Mouse (Mus musculus): ENCODE measurements around the gene Hes7. TPM values are rescaled to one million over a fixed set of nuclear protein-coding genes. Genes with fewer than 3 reads are reported as not detected.
A peak's percentile ranks its signal among the peaks of the same experiment; 100 is the strongest.
"Not testable (repeated sequence)": the region's sequence is repeated elsewhere in the genome, so short reads cannot be mapped to it uniquely, and the experiment has no call there.

Gene Hes7
- total RNA-seq, 2 experiments from 2014 or later = 0.34 to 0.54 TPM

GRCm38 (mm10) chr11:69087597-69087996 lies 32.6 kb upstream of the Hes7 start:
- DNase-seq (ENCODE audit: low spot score in 2 of 2) = no peak

- peak; percentile 89 to 92 for DNase-seq (ENCODE audit: low spot score in 2 of 2)
These were observed 31.9 kb upstream of the Hes7 start, which contains the start of gene Vamp2 for GRCm38 (mm10) chr11:69088103-69088855. TSS of gene Vamp2 (plus strand) at chr11:69088490.

- DNase-seq (ENCODE audit: low spot score in 2 of 2) = no peak
These were observed 31.2 kb upstream of the Hes7 start for GRCm38 (mm10) chr11:69088856-69089615.

DNA sequence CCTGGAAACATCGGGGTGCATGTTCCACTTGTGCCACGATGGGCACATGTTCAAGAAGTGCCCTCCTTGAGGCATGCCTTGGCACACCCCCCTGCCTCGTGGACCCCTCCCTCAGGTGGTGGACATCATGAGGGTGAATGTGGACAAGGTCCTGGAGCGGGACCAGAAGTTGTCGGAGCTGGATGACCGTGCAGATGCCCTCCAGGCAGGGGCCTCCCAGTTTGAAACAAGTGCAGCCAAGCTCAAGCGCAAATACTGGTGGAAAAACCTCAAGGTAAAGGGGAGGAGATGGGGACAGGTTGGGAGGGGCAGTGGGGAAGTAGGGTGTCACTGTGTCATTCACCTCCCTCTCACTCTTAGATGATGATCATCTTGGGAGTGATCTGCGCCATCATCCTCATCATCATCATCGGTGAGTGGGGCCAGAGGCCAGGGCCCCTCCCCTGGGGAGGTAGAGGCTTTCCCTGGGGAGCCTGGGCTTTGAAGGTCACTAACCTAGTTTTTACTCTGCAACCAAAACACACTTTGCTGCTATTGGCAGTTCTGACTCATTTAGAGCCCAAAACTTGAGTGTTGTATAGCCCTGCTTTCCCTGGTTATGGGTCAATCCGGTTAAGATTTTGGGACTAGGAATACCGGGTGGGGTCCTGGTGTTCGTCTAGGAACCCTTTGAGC lies 30.5 kb upstream of the Hes7 start:
- DNase-seq (ENCODE audit: low spot score in 2 of 2) = peak in 1 of 2 experiments; percentile 10

DNA sequence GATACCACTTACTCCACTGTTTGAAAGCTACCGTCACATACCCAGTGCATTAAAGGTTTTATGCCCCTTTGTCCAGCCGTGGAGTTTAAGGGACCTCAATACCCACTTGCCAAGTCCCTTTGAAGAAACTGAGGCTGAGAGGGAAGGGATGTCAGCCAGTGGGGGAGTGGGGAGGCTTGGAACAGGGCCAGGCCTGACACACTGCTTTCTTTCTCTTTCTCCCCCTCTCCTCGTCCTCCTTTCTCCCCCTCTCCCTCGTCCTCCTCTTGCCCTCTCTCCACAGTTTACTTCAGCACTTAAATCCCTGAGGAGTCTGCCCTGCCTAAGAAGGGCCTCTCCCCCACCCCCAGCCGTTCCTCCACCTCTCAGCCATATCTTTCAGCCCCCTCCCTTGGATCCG lies 29.8 kb upstream of the Hes7 start:
- no peak for DNase-seq (ENCODE audit: low spot score in 2 of 2)

DNA sequence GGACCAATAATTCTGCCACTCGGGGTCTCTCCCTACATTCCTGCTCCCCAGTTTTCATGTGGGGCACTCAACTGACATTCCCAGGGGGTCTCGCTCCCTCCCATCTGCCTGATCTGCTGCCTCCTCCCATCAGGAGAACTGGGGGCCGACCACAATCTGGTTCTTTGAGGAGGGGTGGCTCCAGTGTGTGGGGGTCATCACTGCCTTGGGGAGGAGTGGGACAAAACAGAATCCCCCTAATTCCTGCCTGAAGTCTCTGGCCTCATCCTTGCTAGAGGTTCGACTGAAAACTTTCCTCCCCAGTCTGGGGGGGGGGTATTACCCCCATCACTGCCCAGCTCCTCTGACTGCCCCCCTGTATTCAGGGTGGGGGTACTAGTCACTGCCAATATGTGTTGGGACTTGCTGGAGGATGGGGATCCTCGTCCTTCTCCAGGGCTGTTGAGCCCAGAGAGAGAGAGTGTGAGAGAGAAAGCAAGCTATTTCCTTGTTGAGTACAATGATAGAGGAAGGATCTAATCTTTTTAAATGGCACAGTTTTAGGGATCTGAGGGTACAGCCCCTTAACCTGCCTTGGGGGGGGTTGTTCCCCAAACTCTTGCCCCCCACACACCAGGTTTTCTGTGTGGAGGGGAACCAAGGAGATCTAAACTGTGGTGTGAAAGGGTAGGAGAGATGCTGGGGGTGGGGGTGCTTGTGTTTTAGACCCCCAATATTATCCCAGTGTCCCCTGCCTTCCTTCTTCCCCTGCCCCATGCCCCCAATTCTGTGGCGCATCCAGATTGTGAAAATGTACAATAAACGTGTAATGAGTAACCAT lies 28.4 kb upstream of the Hes7 start:
- no peak for DNase-seq (ENCODE audit: low spot score in 2 of 2)

DNA sequence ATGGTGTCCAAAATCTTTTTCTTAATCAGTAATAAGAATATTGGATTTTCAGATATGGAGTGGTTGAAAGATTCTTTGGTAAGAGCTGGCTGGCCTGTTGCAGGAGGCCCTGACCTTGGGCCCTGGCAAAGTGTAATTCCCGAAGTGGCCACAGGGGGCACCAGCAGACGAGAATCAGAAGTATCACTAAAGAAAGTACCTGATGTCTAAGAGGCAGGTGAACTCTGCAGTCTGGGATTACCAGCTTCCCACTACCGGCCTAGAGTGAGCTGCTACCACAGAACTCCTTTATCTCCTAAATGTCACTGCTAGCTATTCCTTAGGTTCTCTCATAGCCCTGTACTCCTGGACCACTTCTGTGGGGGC lies 27.8 kb upstream of the Hes7 start:
- DNase-seq (ENCODE audit: low spot score in 2 of 2) = peak; percentile 78 to 84

- DNase-seq (ENCODE audit: low spot score in 2 of 2) = no peak
These were observed 27.3 kb upstream of the Hes7 start for GRCm38 (mm10) chr11:69092871-69093270.

- not testable (repeated sequence) for DNase-seq (ENCODE audit: low spot score in 2 of 2)
These were observed 26.3 kb upstream of the Hes7 start for GRCm38 (mm10) chr11:69093856-69094255.

- peak; percentile 87 to 98 for DNase-seq (ENCODE audit: low spot score in 2 of 2)
These were observed 25.3 kb upstream of the Hes7 start, which contains the start of gene Per1 for GRCm38 (mm10) chr11:69094697-69095429. TSS of gene Per1 (plus strand) at chr11:69095217.

GRCm38 (mm10) chr11:69095511-69096231 lies 24.5 kb upstream of the Hes7 start:
- DNase-seq (ENCODE audit: low spot score in 2 of 2) = peak in 1 of 2 experiments; percentile 39

- no peak for DNase-seq (ENCODE audit: low spot score in 2 of 2)
These were observed 23.7 kb upstream of the Hes7 start for GRCm38 (mm10) chr11:69096360-69096986.

- DNase-seq (ENCODE audit: low spot score in 2 of 2) = peak; percentile 99 to 100
These were observed 23.0 kb upstream of the Hes7 start for GRCm38 (mm10) chr11:69096987-69097900.

DNA sequence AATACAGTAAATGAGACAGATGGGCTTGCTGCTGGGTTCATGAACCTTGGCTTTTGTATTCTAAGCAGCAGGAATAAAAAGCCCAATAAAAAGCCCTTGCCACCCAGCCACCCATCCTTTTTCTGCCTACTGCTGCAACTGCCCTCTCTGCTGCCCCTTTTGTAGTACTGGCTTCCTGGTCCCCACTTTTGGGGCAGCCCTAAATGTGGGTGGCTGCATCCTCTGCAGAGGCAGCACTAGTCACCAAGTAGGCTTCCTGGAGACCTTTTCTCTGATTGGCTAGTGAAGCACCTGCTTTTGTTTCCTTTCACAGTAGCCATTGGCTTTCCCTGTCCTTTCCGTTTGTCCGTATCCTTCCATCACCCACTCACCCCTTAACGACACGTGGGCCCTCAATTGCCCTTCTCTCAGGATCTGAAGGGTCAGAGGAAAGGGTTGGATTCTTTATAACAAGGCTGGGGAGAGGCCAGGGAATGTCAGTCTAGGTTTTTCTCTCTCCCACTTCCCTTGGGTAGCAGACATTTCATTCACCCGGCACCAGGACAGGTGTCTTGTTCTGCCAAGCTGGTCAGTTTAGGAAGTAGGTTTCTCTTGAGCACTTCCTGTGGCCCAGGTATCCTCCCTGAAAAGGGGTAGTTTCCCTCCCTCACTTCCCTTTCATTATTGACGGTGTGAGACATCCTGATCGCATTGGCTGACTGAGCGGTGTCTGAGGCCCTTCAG lies 22.0 kb upstream of the Hes7 start:
- no peak for DNase-seq (ENCODE audit: low spot score in 2 of 2)

DNA sequence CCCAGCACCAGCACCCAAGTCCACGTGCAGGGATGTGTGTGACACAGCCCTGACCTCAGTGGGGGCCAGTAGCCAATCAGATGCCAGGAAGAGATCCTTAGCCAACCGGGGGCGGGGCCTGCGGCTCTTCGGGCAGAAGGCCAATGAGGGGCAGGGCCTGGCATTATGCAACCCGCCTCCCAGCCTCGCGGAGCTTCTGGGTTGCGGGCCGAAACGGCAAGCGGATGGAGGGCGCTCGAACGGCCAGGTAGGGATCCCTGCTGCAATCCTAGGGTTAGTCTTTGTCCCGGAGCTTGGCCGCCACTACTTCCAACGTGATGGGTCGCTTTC lies 21.5 kb upstream of the Hes7 start:
- peak; percentile 86 to 93 for DNase-seq (ENCODE audit: low spot score in 2 of 2)

- peak; percentile 66 to 89 for DNase-seq (ENCODE audit: low spot score in 2 of 2)
These were observed 20.9 kb upstream of the Hes7 start for GRCm38 (mm10) chr11:69099177-69099914.

- DNase-seq (ENCODE audit: low spot score in 2 of 2) = peak; percentile 84 to 91
These were observed 20.3 kb upstream of the Hes7 start for GRCm38 (mm10) chr11:69099915-69100345.
